Mouse (Mus musculus) skeletal muscle tissue, postnatal 0 days (tissue): ENCODE measurements around the gene Ppp1r10. TPM values are rescaled to one million over a fixed set of nuclear protein-coding genes. Genes with fewer than 3 reads are reported as not detected.

ENCODE experiments used
- microRNA counts: library from miRNA; unstranded; fragments of <30 nt; microRNA quantifications from one replicate; lab custom pipeline; 2015
- microRNA-seq, 2 experiments: library from miRNA; unstranded; fragments of <30 nt; microRNA quantifications; one replicate each; pipeline ENCODE4; 2016
- polyA plus RNA-seq: library from polyadenylated mRNA; unstranded; fragments of >200 nt; fragmentation: Nextera tagmentation; extraction: Ambion mirVana; gene quantifications from 2 replicates; pipeline ENCODE4 v1.2.1, GENCODE M21; 2015

Ppp1r10 gene
- polyA plus RNA-seq: 17.9 and 26.3 TPM in 2 replicates

GRCm38 (mm10) chr17:35916297-35917142, at the start of gene Ppp1r10, which contains the start of gene Mrps18b:
Gene Ppp1r10 (plus strand): TSS chr17:35916434.
Gene Mrps18b (minus strand): TSS chr17:35916389.

GRCm38 (mm10) chr17:35879245-35880057, 36.8 kb upstream of the Ppp1r10 start, which contains the start of gene Dhx16:
Gene Dhx16 (plus strand): TSS chr17:35879819.

GRCm38 (mm10) chr17:35896781-35897643, 19.2 kb upstream of the Ppp1r10 start, which contains the start of gene 2310061I04Rik:
Gene 2310061I04Rik (minus strand): TSS chr17:35897431.

GRCm38 (mm10) chr17:35909919-35910369, 6.3 kb upstream of the Ppp1r10 start, which contains the start of gene Atat1:
Gene Atat1 (minus strand): TSS chr17:35910075.

GRCm38 (mm10) chr17:35969418-35970389, 53.5 kb downstream of the Ppp1r10 start, which contains the start of gene Abcf1:
Gene Abcf1 (minus strand): TSS chr17:35969761.

GRCm38 (mm10) chr17:35979401-35980362, 63.4 kb downstream of the Ppp1r10 start, which contains the start of the genes Gnl1 and Prr3:
Gene Gnl1 (plus strand): TSS chr17:35979851.
Gene Prr3 (minus strand): TSS chr17:35980236.

MicroRNAs within 50 kb of the gene (microRNA counts, 519-probe panel; counts per million panel counts)
- microRNA mmu-miR-1894-3p (lab: Ali Mortazavi, UCI) (296 counts per million, percentile 58 among the panel's probes with 10 or more counts), microRNA mmu-miR-1894-5p (lab: Ali Mortazavi, UCI) (296 counts per million, percentile 58 among the panel's probes with 10 or more counts), microRNA mmu-miR-877 (lab: Ali Mortazavi, UCI) (296 counts per million, percentile 58 among the panel's probes with 10 or more counts)

Small RNA genes within 50 kb of the gene (microRNA-seq; reads per million reads assigned to microRNA genes)
- gene Gm28033 (0.42 to 1.0 reads per million in 2 experiments), gene Mir1894 (0 reads per million in 2 experiments), gene Mir877 (47.1 to 47.2 reads per million in 2 experiments)

Other genes starting within 250 kb of the Ppp1r10 start
- gene Vars2, start 248.8 kb upstream of the Ppp1r10 start, polyA plus RNA-seq: 7.1 and 7.7 TPM in 2 replicates
- 26.0 and 26.3 TPM in 2 replicates for gene Gtf2h4, start 242.7 kb upstream of the Ppp1r10 start, polyA plus RNA-seq
- 31.1 and 31.6 TPM in 2 replicates for gene Ddr1, start 211.8 kb upstream of the Ppp1r10 start, polyA plus RNA-seq
- gene Ier3, start 94.8 kb upstream of the Ppp1r10 start, polyA plus RNA-seq: 25.3 and 27.7 TPM in 2 replicates
- gene Flot1, start 93.2 kb upstream of the Ppp1r10 start, polyA plus RNA-seq: 68.5 and 77.6 TPM in 2 replicates
- gene Tubb5, start 78.1 kb upstream of the Ppp1r10 start, polyA plus RNA-seq: 177 and 210 TPM in 2 replicates
- gene Mdc1, start 74.9 kb upstream of the Ppp1r10 start, polyA plus RNA-seq: 1.5 and 2.0 TPM in 2 replicates
- 23.9 and 27.0 TPM in 2 replicates for gene Nrm, start 55.1 kb upstream of the Ppp1r10 start, polyA plus RNA-seq
- gene Ppp1r18, start 50.8 kb upstream of the Ppp1r10 start, polyA plus RNA-seq: 15.3 and 21.1 TPM in 2 replicates
- gene Dhx16, start 36.6 kb upstream of the Ppp1r10 start, polyA plus RNA-seq: 11.4 and 12.8 TPM in 2 replicates
- gene 2310061I04Rik, start 19.0 kb upstream of the Ppp1r10 start, polyA plus RNA-seq: 51.1 and 65.0 TPM in 2 replicates
- 13.1 and 13.8 TPM in 2 replicates for gene Atat1, start 6.4 kb upstream of the Ppp1r10 start, polyA plus RNA-seq
- 73.1 and 80.9 TPM in 2 replicates for gene Mrps18b, start within 50 bp of the Ppp1r10 start, polyA plus RNA-seq
- gene Abcf1, start 53.3 kb downstream of the Ppp1r10 start, polyA plus RNA-seq: 62.2 and 75.8 TPM in 2 replicates
- 23.3 and 25.8 TPM in 2 replicates for gene Gnl1, start 63.4 kb downstream of the Ppp1r10 start, polyA plus RNA-seq
- 8.5 and 10.2 TPM in 2 replicates for gene Prr3, start 63.8 kb downstream of the Ppp1r10 start, polyA plus RNA-seq
- 1.8 TPM in 2 replicates for gene H2-T24, start 104.1 kb downstream of the Ppp1r10 start, polyA plus RNA-seq
- 10.8 and 13.2 TPM in 2 replicates for gene H2-T23, start 116.4 kb downstream of the Ppp1r10 start, polyA plus RNA-seq
- 11.7 and 13.4 TPM in 2 replicates for gene H2-T22, start 126.3 kb downstream of the Ppp1r10 start, polyA plus RNA-seq
- not detected in 2 replicates for gene Gm6034, start 126.5 kb downstream of the Ppp1r10 start, polyA plus RNA-seq
- gene Gm11127, start 141.9 kb downstream of the Ppp1r10 start, polyA plus RNA-seq: 0.12 TPM in 1 of 2 replicates, not detected in the other
- not detected in 2 replicates for gene Gm19684, start 205.2 kb downstream of the Ppp1r10 start, polyA plus RNA-seq
- gene Gm7030, start 213.0 kb downstream of the Ppp1r10 start, polyA plus RNA-seq: not detected in 2 replicates